Mouse (Mus musculus) MEL (cell line): ENCODE measurements around the gene Gorasp1.
A peak's percentile ranks its signal among the peaks of the same experiment; 100 is the strongest.

ENCODE experiments used
- CHD1 ChIP-seq: IDR thresholded peaks from 2 replicates; pipeline ENCODE4 v1.6.1; 2012; ENCODE audit warnings: low read depth, mild to moderate bottlenecking, inconsistent platforms, low read length, improper control_type of control experiment
- CTCF ChIP-seq, 3 experiments: IDR thresholded peaks in 2 of 3; conservative IDR thresholded peaks in 1 of 3; 2 replicates each; pipeline ENCODE4 v1.5.1; 2011 to 2012; ENCODE audit warnings: low read length in 3 of 3, low read depth in 2 of 3, mild to moderate bottlenecking in 2 of 3, improper control_type of control experiment in 1 of 3, inconsistent platforms in 1 of 3, mixed read lengths in 1 of 3, moderate library complexity in 1 of 3; ENCODE audit not compliant: control insufficient read depth in 1 of 3, insufficient read depth in 1 of 3, poor library complexity in 1 of 3, severe bottlenecking in 1 of 3
- EP300 ChIP-seq, 2 experiments: IDR thresholded peaks; 2 replicates each; pipeline ENCODE4 v1.6.1; 2011; ENCODE audit warnings: improper control_type of control experiment in 2 of 2, low read length in 2 of 2, low read depth in 1 of 2, mild to moderate bottlenecking in 1 of 2
- GATA1 ChIP-seq: IDR thresholded peaks from 2 replicates; pipeline ENCODE4 v1.6.1; 2011; ENCODE audit warnings: low read depth, low read length, improper control_type of control experiment
- MAFK ChIP-seq: IDR thresholded peaks from 2 replicates; pipeline ENCODE4 v1.6.1; 2011; ENCODE audit warnings: low read depth, mild to moderate bottlenecking, low read length, improper control_type of control experiment, borderline replicate concordance
- MAX ChIP-seq: IDR thresholded peaks from 2 replicates; pipeline ENCODE4 v1.6.1; 2011; ENCODE audit warnings: low read length, improper control_type of control experiment
- POLR2A ChIP-seq, 2 experiments: IDR thresholded peaks; 2 replicates each; pipeline ENCODE4 v1.6.1; 2011 to 2012; ENCODE audit warnings: low read length in 2 of 2, mild to moderate bottlenecking in 2 of 2, control low read depth in 1 of 2, improper control_type of control experiment in 1 of 2, low read depth in 1 of 2, moderate library complexity in 1 of 2; ENCODE audit not compliant: control insufficient read depth in 1 of 2, insufficient read depth in 1 of 2, poor library complexity in 1 of 2
- SIN3A ChIP-seq: IDR thresholded peaks from 2 replicates; pipeline ENCODE4 v1.6.1; 2012; ENCODE audit warnings: low read length, improper control_type of control experiment, inconsistent platforms
- TCF12 ChIP-seq: IDR thresholded peaks from 2 replicates; pipeline ENCODE4 v1.6.1; 2014; ENCODE audit warnings: low read depth, mild to moderate bottlenecking, inconsistent platforms, low read length, improper control_type of control experiment, moderate library complexity
- USF2 ChIP-seq, 2 experiments: IDR thresholded peaks; 2 replicates each; pipeline ENCODE4 v1.6.1; 2011 to 2012; ENCODE audit warnings: improper control_type of control experiment in 2 of 2, low read length in 2 of 2, borderline replicate concordance in 1 of 2, inconsistent platforms in 1 of 2, low read depth in 1 of 2, mild to moderate bottlenecking in 1 of 2; ENCODE audit not compliant: insufficient read depth in 1 of 2

- TF ChIP-seq MAFK (no peak), SIN3A (no peak), TCF12 (no peak), CTCF (IDR thresholded peaks at IDR 0.05 in 2 of 3, conservative IDR thresholded peaks at IDR 0.05 in 1 of 3; ENCODE audit: control insufficient read depth in 1 of 3, insufficient read depth in 1 of 3, low read depth in 2 of 3, low read length in 3 of 3, poor library complexity in 1 of 3, severe bottlenecking in 1 of 3) (no peak), POLR2A (IDR thresholded peaks at IDR 0.05; ENCODE audit: control insufficient read depth in 1 of 2, insufficient read depth in 1 of 2, low read depth in 1 of 2, low read length in 2 of 2, poor library complexity in 1 of 2) (no peak), EP300 (IDR thresholded peaks at IDR 0.05; ENCODE audit: low read depth in 1 of 2, low read length in 2 of 2) (no peak), CHD1 (no peak), GATA1 (no peak), MAX (peak; percentile 48), USF2 (IDR thresholded peaks at IDR 0.05; ENCODE audit: borderline replicate concordance in 1 of 2, insufficient read depth in 1 of 2, low read depth in 1 of 2, low read length in 2 of 2) (no peak)
These were observed 42.2 kb downstream of the Gorasp1 start for GRCm38 (mm10) chr9:119895040-119895721.
